Mouse (Mus musculus) stomach, postnatal 0 days (tissue): Measurements from ENCODE around the gene Pdcd6.

Experiments used
- CTCF ChIP-seq: IDR thresholded peaks from 2 replicates; pipeline ENCODE4 v1.5.1; 2016; ENCODE audit warnings: antibody characterized with exemption, low read depth, mild to moderate bottlenecking, moderate library complexity
- EP300 ChIP-seq: optimal IDR thresholded peaks from 2 replicates; pipeline ENCODE3; 2016; ENCODE audit warnings: antibody characterized with exemption

GRCm38 (mm10) chr13:74296376-74296775 lies 21.0 kb downstream of the Pdcd6 start:
- no peak for TF ChIP-seq CTCF
- TF ChIP-seq EP300, result no peak
